Mouse (Mus musculus) heart, postnatal 0 days (tissue): ENCODE data around the gene Rufy4.

Experiments used
- CTCF ChIP-seq: IDR thresholded peaks from 2 replicates; pipeline ENCODE4 v1.5.1; 2016; ENCODE audit warnings: antibody characterized with exemption, control low read depth, low read depth
- EP300 ChIP-seq: IDR thresholded peaks from 2 replicates; pipeline ENCODE4 v1.6.1; 2016; ENCODE audit warnings: antibody characterized with exemption, low read depth

DNA sequence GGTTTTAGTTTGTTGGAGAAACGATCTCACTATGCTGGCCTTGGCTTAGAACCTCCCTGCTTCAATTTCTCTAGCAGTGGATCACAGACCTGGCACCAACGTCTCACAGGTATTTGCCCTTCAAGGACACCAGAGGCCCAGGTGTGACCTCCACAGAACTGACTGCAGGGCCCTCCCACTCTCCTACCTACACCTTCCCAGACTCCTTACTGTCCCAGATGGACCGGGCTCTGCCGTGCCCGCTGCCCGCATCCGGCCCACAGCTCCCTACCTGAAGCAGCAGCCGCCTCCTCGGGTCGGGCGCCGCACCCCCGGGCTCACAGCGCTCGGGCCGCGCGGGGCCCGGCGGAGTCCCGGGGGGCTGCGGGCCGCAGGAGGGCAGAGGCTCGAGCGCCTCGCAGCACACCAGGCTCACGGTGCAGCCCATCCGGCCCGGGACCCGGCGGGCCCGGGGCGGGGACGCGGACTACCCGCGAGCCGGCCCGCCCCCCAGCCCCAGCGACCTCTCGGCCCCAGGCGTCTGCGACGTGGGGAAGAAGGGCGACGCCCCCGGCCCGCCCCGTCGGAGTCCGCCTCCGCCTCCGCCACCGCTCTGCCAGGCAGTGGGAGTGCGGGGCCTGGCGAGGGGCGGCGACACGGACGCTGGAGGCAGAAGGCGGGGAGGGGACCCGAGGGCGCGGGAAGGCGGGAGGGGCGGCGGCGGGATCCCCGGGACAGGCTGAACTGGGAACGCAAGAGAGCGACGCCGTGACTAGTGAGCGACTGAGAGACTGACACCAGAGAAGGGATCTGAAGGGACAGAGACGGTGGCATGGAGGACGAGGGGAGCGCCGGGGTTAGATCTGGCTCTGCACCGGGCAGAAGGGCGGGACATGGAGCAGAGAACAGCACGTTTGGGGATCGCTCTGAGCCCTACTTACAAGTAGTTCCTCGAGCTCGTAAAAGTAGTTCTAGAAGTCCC, 1.0 kb upstream of the Rufy4 start, which contains the start of gene Tns1:
- no peak for TF ChIP-seq CTCF
- TF ChIP-seq EP300, result no peak
